Mouse (Mus musculus) layer of hippocampus, postnatal 25 days (tissue): ENCODE data around the gene Alox15. TPM values are rescaled to one million over a fixed set of nuclear protein-coding genes. Genes with fewer than 3 reads are reported as not detected.
A peak's percentile ranks its signal among the peaks of the same experiment; 100 is the strongest.

Experiments used
- DNase-seq, 2 experiments: peaks; one replicate each; pipeline ENCODE4 v3.0.0; 2022; ENCODE audit warnings: mixed read lengths in 2 of 2, low spot score in 1 of 2; ENCODE audit errors: extremely low spot score in 1 of 2
- total RNA-seq, 2 experiments: library from RNA; stranded (reverse); gene quantifications; 2 replicates each; pipeline ENCODE4 v1.2.3; 2021

Gene Alox15
- total RNA-seq, 2 experiments from 2014 or later, result not detected

- no peak for DNase-seq
Measured at GRCm38 (mm10) chr11:70313833-70314232, 38.0 kb downstream of the Alox15 start.

- peak in 1 of 2 experiments; percentile 30 for DNase-seq
Measured at GRCm38 (mm10) chr11:70309341-70309740, 42.5 kb downstream of the Alox15 start.

- DNase-seq, result no peak
Measured at GRCm38 (mm10) chr11:70308296-70308695, 43.5 kb downstream of the Alox15 start.

- DNase-seq, result no peak
Measured at GRCm38 (mm10) chr11:70306159-70306558, 45.7 kb downstream of the Alox15 start.

- DNase-seq, result no peak
Measured at GRCm38 (mm10) chr11:70302293-70302692, 49.5 kb downstream of the Alox15 start.

- no peak for DNase-seq
Measured at GRCm38 (mm10) chr11:70297836-70298454, 53.9 kb downstream of the Alox15 start.

GRCm38 (mm10) chr11:70297405-70297804 lies 54.4 kb downstream of the Alox15 start:
- DNase-seq, result no peak

Other genes starting within 250 kb of the Alox15 start
- gene Mgl2, start 221.7 kb downstream of the Alox15 start, total RNA-seq, result under 1 TPM; 0.38 to 0.49 TPM
- 1 to 10 TPM; 1.1 to 3.4 TPM for gene Clec10a, start 195.8 kb downstream of the Alox15 start, total RNA-seq
- 10 to 100 TPM; 28.1 to 39.2 TPM for gene Slc16a11, start 139.3 kb downstream of the Alox15 start, total RNA-seq
- gene Slc16a13, start 131.0 kb downstream of the Alox15 start, total RNA-seq, result 10 to 100 TPM in 1 of 2 experiments, 1 to 10 TPM in 1; 7.0 to 10.0 TPM
- 1 to 10 TPM; 1.2 to 2.1 TPM for gene Bcl6b, start 122.2 kb downstream of the Alox15 start, total RNA-seq
- 10 to 100 TPM; 50.6 to 55.6 TPM for gene 0610010K14Rik, start 114.1 kb downstream of the Alox15 start, total RNA-seq
- gene Gm21988, start 112.2 kb downstream of the Alox15 start, total RNA-seq, result 1 to 10 TPM; 3.2 to 4.5 TPM
- 100 to 1,000 TPM; 310 to 312 TPM for gene Rnasek, start 112.2 kb downstream of the Alox15 start, total RNA-seq
- gene Alox12, start 96.7 kb downstream of the Alox15 start, total RNA-seq, result under 1 TPM in 1 of 2 experiments, not detected in 1; 0.20 TPM
- gene Alox12e, start 29.4 kb downstream of the Alox15 start, total RNA-seq, result not detected
- gene Pelp1, start 58.0 kb upstream of the Alox15 start, total RNA-seq, result 10 to 100 TPM; 32.8 to 34.3 TPM
- gene Arrb2, start 80.6 kb upstream of the Alox15 start, total RNA-seq, result 100 to 1,000 TPM in 1 of 2 experiments, 10 to 100 TPM in 1; 90.7 to 104 TPM
- gene Med11, start 99.9 kb upstream of the Alox15 start, total RNA-seq, result 10 to 100 TPM; 15.5 to 17.4 TPM
- gene Zmynd15, start 107.4 kb upstream of the Alox15 start, total RNA-seq, result under 1 TPM; 0.37 to 0.42 TPM
- 1 to 10 TPM in 1 of 2 experiments, under 1 TPM in 1; 0.62 to 1.1 TPM for gene Cxcl16, start 108.0 kb upstream of the Alox15 start, total RNA-seq
- gene Tm4sf5, start 153.2 kb upstream of the Alox15 start, total RNA-seq, result under 1 TPM; 0.47 to 0.61 TPM
- not detected for gene Vmo1, start 162.6 kb upstream of the Alox15 start, total RNA-seq
- gene Gltpd2, start 167.2 kb upstream of the Alox15 start, total RNA-seq, result not detected
- gene Psmb6, start 173.3 kb upstream of the Alox15 start, total RNA-seq, result 100 to 1,000 TPM; 178 to 211 TPM
- gene Gm40193, start 180.9 kb upstream of the Alox15 start, total RNA-seq, result not detected
- 10 to 100 TPM; 16.2 to 18.9 TPM for gene Pld2, start 188.0 kb upstream of the Alox15 start, total RNA-seq
- gene Mink1, start 210.8 kb upstream of the Alox15 start, total RNA-seq, result 100 to 1,000 TPM; 434 to 488 TPM